Mouse (Mus musculus) ES-CJ7 (cell line): ENCODE data around the gene Anapc5.

ENCODE experiments used
- DNase-seq: peaks from one replicate; pipeline ENCODE4 v3.0.0; 2011; ENCODE audit warnings: low read depth, low spot score

Gene Anapc5

GRCm38 (mm10) chr5:122820777-122821523 lies at the start of gene Anapc5:
Gene Anapc5, minus strand, starts transcription at chr5:122821339.
- DNase-seq: peak; percentile 99

- DNase-seq: no peak
Observed at GRCm38 (mm10) chr5:122863053-122863452, 41.9 kb upstream of the Anapc5 start.

DNA sequence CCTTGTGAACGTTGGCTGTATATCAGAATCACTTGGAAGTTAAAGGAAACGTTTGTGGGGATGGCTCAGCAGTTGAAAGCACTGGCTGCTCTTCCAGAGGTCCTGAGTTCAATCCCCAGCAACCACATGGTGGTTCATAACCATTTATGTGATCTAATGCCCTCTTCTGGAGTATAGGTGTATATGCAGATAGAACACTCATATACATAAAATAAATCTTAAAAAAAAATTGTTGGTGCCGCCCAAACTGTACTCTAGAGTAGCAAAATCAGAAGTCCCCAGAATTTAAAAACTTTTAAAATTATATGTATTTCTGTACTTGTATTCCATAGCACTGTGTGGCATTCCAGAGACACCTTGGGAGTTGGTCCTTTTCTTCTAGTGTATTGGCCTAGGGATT lies 34.7 kb upstream of the Anapc5 start:
- no peak for DNase-seq

GRCm38 (mm10) chr5:122852611-122853010 lies 31.5 kb upstream of the Anapc5 start:
- no peak for DNase-seq

DNA sequence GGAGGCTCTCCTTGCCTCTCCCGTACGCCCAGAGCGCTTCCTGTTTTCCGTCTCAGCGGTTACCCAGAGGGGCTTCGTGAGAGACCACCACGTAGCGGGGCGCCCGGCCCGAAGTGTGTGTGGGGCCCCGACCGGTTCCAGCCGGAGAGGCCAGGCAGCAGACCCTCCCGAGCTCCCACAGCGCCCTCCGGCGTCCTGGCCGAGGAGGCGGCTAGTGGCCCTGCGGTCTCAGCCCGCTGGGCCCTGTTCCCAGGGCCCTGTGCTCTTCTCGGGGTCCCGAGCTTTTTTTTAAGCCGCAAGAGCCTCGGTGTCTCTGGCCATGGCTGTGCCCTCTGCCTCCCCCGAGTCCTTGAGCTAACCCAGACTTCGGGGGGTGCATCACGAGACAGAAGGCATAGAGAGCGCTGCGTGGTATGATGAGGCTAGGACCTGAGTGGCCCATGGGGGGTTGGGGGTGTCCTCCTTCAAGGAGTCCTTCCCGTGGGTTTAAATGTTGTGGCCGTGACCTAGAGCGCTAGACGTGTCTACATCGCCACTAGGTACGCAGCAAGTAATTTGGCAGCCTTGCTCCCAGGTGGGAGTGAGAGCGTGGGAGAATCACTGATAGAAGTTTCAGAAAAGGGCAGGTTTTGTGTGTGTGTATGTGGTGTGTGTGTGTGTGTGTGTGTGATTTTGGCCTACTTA lies 29.3 kb upstream of the Anapc5 start:
- no peak for DNase-seq

GRCm38 (mm10) chr5:122849521-122850318 lies 28.6 kb upstream of the Anapc5 start, which contains the start of gene Rnf34:
Gene Rnf34, plus strand, starts transcription at chr5:122850048.
- DNase-seq: peak; percentile 96

DNA sequence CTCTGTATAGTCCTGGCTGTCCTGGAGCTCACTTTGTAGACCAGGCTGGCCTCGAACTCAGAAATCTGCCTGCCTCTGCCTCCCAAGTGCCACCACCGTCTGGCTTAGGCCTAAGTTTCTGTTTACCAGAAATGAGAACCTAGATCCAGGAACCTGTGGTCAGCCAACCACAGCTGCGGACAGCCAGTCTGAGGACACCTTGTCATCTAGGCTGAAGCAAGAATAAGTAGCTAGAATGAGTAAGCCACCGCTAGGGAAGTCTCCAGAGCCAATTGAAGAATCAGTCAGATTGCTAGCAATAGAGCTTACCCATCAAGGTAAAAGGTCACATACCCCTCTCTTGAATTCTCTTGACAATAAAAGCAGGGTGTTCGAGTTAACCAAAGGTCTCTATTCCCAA lies 22.7 kb upstream of the Anapc5 start:
- DNase-seq: no peak

- no peak for DNase-seq
Observed at GRCm38 (mm10) chr5:122841126-122841525, 20.0 kb upstream of the Anapc5 start.

DNA sequence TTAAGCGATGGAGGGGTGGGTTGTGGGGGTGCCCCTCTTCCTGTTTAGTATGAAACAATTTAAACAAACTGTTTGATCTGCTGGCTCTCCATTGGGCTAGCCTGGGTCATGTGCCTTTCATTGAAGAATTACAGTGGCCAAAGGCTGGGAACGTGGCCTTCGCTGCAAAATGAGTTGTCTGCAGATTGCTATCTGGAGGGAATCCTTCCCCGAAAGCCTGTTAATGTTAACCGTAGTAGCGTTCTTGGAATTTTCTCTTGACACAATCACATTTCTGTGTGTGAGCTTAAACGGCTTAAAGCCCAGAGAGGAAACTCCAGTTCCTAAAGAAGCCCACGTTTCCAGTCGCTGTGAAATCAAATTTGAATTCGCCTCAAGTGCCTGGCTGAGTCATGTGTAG lies 11.9 kb upstream of the Anapc5 start:
- no peak for DNase-seq

GRCm38 (mm10) chr5:122832536-122832935 lies 11.4 kb upstream of the Anapc5 start:
- no peak for DNase-seq

GRCm38 (mm10) chr5:122825099-122825498 lies 4.0 kb upstream of the Anapc5 start:
- peak; percentile 32 for DNase-seq

DNA sequence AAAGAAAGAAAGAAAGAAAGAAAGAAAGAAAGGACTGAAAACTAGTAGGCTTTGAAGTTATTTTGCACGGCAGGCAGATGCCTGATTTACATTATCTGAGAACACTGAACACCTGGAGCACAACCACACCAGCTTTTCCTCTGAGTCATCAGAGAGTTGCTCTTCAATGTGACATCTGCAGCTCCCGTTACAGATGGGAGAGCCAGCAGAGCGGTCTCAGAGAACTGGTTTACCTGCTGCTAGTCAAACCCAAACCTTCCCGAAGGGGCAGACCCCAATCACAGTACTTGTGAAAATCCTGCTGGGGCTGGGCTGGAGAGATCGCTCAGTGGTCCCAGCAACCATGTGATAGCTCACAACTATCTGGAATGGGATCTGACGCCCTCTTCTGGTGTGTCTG lies 3.3 kb upstream of the Anapc5 start:
- no peak for DNase-seq

DNA sequence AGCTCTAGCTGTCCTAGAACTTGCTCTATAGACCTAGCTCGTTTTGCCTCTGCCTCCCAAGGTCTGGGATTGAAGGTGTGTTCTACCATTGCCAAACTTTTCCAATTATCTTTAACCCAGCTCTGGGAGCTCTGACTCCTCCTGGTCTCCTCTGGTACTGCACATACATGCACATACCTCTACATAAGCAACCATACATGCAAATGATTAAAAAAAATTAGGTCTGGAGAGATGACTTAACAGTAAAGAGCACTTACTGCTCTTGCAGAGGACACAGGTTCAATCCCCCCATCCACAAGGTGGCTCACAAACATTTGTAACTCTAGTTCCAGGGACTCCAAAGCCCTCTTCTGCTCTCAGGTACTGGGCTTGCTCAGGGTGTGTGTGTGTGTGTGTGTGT lies 2.8 kb upstream of the Anapc5 start:
- peak; percentile 71 for DNase-seq

GRCm38 (mm10) chr5:122822441-122822840 lies 1.3 kb upstream of the Anapc5 start:
- DNase-seq: no peak

- no peak for DNase-seq
Observed at GRCm38 (mm10) chr5:122821524-122821885, 366 bp upstream of the Anapc5 start.

DNA sequence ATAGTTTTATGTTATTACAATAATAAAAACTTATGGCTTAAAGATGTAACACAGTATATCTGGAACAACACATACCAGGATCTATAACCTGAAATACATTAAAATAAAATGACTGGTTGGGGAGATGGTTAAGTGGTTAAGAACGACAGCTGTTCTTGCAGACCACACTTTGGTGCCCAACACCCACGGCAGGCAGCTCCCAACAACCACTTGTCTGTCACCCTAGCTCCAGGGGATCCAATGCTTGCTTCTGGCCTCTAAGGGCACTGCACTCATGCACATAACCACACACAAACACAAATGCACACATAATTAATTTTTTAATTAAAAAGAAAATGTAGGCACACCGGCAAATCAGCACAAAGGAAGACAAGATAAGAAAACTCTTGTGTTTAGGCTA lies 8.4 kb downstream of the Anapc5 start:
- no peak for DNase-seq

DNA sequence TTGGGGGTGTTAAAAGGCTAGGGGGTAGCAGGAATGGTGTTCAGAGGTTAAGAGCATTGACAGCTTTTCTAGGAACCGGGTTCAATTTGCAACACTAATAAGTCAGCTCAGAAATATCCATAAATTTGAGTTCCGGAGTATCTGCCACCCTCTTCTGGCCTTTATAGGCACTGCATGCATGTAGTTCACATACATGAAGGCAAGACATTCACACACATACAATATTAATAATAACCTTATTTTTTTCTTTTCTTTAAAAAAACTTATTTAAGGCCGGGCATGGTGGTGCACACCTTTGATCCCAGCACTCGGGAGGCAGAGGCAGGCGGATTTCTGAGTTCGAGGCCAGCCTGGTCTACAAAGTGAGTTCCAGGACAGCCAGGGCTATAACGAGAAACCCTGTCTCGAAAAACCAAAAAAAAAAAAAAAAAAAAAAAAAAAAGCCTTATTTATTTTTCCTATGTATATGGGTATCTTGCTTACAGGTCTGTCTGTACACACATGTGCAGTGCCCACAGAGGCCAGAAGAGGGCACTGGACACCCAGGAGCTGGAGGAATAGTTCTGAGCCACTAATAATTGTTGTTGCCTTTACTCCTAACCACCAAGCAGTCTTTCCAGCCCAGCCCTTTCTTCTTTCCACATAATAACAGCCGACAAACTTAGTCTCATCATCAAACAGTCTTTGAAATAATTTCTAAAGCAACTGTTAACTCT lies 9.6 kb downstream of the Anapc5 start:
- DNase-seq: peak; percentile 76

DNA sequence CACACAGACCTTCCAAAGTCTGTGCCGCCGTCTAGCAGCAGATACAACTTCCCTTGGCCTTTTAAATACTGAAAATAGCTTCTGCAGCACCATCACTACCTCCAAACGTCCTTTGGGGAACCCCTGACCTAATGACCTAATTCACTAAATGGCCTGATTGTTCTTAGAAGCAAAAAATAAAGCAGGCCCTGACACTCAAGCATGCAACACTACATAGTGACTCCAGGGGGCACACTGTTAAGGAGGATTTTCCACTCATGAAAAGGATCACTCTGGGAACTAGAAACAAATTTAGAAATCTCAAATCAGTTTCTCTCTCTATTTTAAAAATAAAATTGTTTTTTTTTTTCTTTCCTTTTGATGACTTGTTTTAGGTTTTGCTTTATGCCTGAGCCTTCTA lies 15.6 kb downstream of the Anapc5 start:
- no peak for DNase-seq

DNA sequence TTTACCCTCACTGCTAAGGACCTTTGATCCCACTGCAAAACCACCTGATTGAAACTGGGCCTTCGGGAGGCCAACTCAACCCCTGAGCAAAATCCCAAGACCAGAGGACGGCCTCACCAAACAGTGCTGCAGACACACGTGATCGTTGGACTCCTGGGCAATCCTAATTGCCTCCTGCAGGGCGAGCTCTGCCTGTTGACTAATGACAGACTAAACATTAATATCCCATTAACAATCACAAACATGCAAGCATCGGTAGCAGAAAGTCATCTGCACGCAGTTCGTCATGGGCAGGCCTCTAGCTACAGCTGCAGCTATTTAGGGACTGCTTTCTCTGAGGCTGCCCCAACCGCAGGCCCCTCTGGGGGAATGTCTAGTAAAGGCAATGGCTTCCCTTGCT lies 18.4 kb downstream of the Anapc5 start:
- DNase-seq: no peak

GRCm38 (mm10) chr5:122801684-122802083 lies 19.5 kb downstream of the Anapc5 start:
- DNase-seq: no peak

- DNase-seq: no peak
Observed at GRCm38 (mm10) chr5:122800345-122801010, 20.7 kb downstream of the Anapc5 start.
